Comparison of ENCODE assay signal across 26 mouse cellular contexts in genomic region chr7:99823045-99823663, GRCm38 (mm10). TPM values are rescaled to one million over a fixed set of nuclear protein-coding genes. Genes with fewer than 3 reads are reported as not detected.
DNase-seq lines count a peak whose midpoint lies in the region; ATAC-seq and TF ChIP-seq lines count a peak whose summit lies in the region.
"Had no signal": no experiment of that assay in that cellular context is flagged by ENCODE, and none has a peak within 500 bp of the region (broad histone marks: within the 10 kb centered on the region; RNA-seq: fewer than 3 reads in every experiment).

No protein-coding gene starts in this region.

- H3K4me3 ChIP-seq in heart, embryonic 10.5 days = no peak overlapping the region
- H3K4me3 ChIP-seq in small intestine, adult 2 months (ENCODE audit: low read depth, low read length) = peak overlapping the region; percentile 20
- H3K4me3 ChIP-seq: forebrain, embryonic 13.5 days; left cerebral cortex, adult 2 months; limb, embryonic 12.5 days; megakaryocyte, embryonic 14.5 days had no signal

- intact Hi-C loops in heart, postnatal 10 days (cut with DNase I) = no loop called here

- H3K27ac ChIP-seq in heart, embryonic 10.5 days = peak overlapping the region; percentile 57; the same call in 1 of the 2 replicates
- H3K27ac ChIP-seq in small intestine, adult 2 months (ENCODE audit: insufficient read depth, low read depth, low read length) = peak overlapping the region; percentile 2; the same call in 1 of the 2 replicates
- H3K27ac ChIP-seq: forebrain, embryonic 13.5 days; left cerebral cortex, adult 2 months; limb, embryonic 12.5 days had no signal

- no peak for DNase-seq in heart, embryonic 10.5 days (ENCODE audit: low spot score)
- DNase-seq in heart, postnatal 10 days = no peak
- peak; percentile 23 for DNase-seq in liver
- no peak for DNase-seq in layer of hippocampus, postnatal 10 days (ENCODE audit: low spot score in 2 of 2)
- no peak for DNase-seq in layer of hippocampus, adult 9-11 months
- DNase-seq: adrenal gland, postnatal 10 days; cerebellum, adult 8-10 months; gastrocnemius, postnatal 36 days; kidney, adult 8-10 months; spleen, adult 18-20 months had no signal

- 81% methylated on average over 10 of the region's 10 CpGs for WGBS in heart, embryonic 10.5 days
- WGBS in small intestine, adult 2 months = 87% methylated on average over 10 of the region's 10 CpGs

- H3K4me1 ChIP-seq in heart, embryonic 10.5 days = peaks cover 39% of the 10 kb centered on the region
- H3K4me1 ChIP-seq in small intestine, adult 2 months (ENCODE audit: control insufficient read depth, insufficient read depth, insufficient read length, low read length) = peaks cover 18% of the 10 kb centered on the region; the same call in 1 of the 2 replicates

- TF ChIP-seq POLR2A in small intestine, adult 2 months (IDR thresholded peaks at IDR 0.05; ENCODE audit: low read depth, low read length) = no peak

- H3K27me3 ChIP-seq in heart, embryonic 10.5 days (ENCODE audit: insufficient read depth, poor library complexity, severe bottlenecking) = no peaks in the 10 kb centered on the region
- H3K27me3 ChIP-seq in small intestine, adult 2 months (ENCODE audit: control insufficient read depth, insufficient read depth, low read length) = no peaks in the 10 kb centered on the region
- H3K27me3 ChIP-seq: forebrain, embryonic 13.5 days; limb, embryonic 12.5 days; megakaryocyte, embryonic 14.5 days had no signal

- no peak for TF ChIP-seq CTCF in small intestine, adult 2 months (IDR thresholded peaks at IDR 0.05; ENCODE audit: extremely low read depth, insufficient read length, insufficient replicate concordance, low read depth, low read length)

- peak; percentile 50 for ATAC-seq in CD4-positive, CD25-positive, alpha-beta regulatory T cell, adult 4 months
- ATAC-seq in megakaryocyte, adult 5-6 weeks (ENCODE audit: poor library complexity, severe bottlenecking) = no peak
- ATAC-seq: forebrain, embryonic 13.5 days; hindbrain, embryonic 16.5 days had no signal

- no peaks in the 10 kb centered on the region for H3K9me3 ChIP-seq in heart, embryonic 10.5 days
- H3K9me3 ChIP-seq: forebrain, embryonic 13.5 days; limb, embryonic 12.5 days; megakaryocyte, embryonic 14.5 days had no signal

- peaks cover 7% of the 10 kb centered on the region; the same call in 1 of the 2 replicates for H3K36me3 ChIP-seq in heart, embryonic 10.5 days
- H3K36me3 ChIP-seq in small intestine, adult 2 months (ENCODE audit: control insufficient read depth, insufficient read depth, low read length) = peaks cover 3% of the 10 kb centered on the region; the same call in 1 of the 2 replicates
- H3K36me3 ChIP-seq: limb, embryonic 12.5 days had no signal

RNA-seq across cellular contexts. Expression of gene Neu3, which starts 5.1 kb away (rescaled TPM):
- 3.1 and 3.3 TPM in 2 replicates for polyA plus RNA-seq in heart, embryonic 10.5 days (2016; fragmentation: Nextera tagmentation; extraction: Ambion mirVana)
- total RNA-seq in heart, postnatal 10 days (2021) = 1 to 10 TPM; 4.0 to 4.3 TPM
- polyA plus RNA-seq in CD4-positive, CD25-positive, alpha-beta regulatory T cell, adult 4 months (2017; shearing (Covaris generic)) = 10 to 100 TPM; 27.5 to 34.8 TPM
- polyA plus RNA-seq in small intestine, adult 2 months (2012; rRNA removed) = 0.82 and 1.3 TPM in 2 replicates
- total RNA-seq in layer of hippocampus, postnatal 10 days (2021) = 1 to 10 TPM; 2.4 to 3.7 TPM
- total RNA-seq in megakaryocyte, adult 5-6 weeks (2015) = 0.22 and 1.4 TPM in 2 replicates
- total RNA-seq in megakaryocyte, adult 5-6 weeks (2017) = 1.1 and 1.8 TPM in 2 replicates
- total RNA-seq: monocyte, adult 5-6 weeks had no signal

RNA-seq across cellular contexts. Expression of gene Xrra1, which starts 35.8 kb away (rescaled TPM):
- polyA plus RNA-seq in heart, embryonic 10.5 days (2016; fragmentation: Nextera tagmentation; extraction: Ambion mirVana) = 0.24 and 0.31 TPM in 2 replicates
- total RNA-seq in heart, postnatal 10 days (2021) = under 1 TPM in 1 of 2 experiments, not detected in 1; 0.10 TPM
- polyA plus RNA-seq in CD4-positive, CD25-positive, alpha-beta regulatory T cell, adult 4 months (2017; shearing (Covaris generic)) = under 1 TPM in 1 of 2 experiments, not detected in 1; 0.39 TPM
- polyA plus RNA-seq in small intestine, adult 2 months (2012; rRNA removed) = 0.05 TPM in 1 of 2 replicates, not detected in the other
- total RNA-seq in layer of hippocampus, postnatal 10 days (2021) = 1 to 10 TPM; 1.2 TPM
- 0.11 TPM in 1 of 2 replicates, not detected in the other for total RNA-seq in megakaryocyte, adult 5-6 weeks (2015)
- not detected in 2 replicates for total RNA-seq in megakaryocyte, adult 5-6 weeks (2017)

RNA-seq across cellular contexts. Expression of gene Spcs2, which starts 40.1 kb away (rescaled TPM):
- 241 and 302 TPM in 2 replicates for polyA plus RNA-seq in heart, embryonic 10.5 days (2016; fragmentation: Nextera tagmentation; extraction: Ambion mirVana)
- 10 to 100 TPM; 49.7 to 66.5 TPM for total RNA-seq in heart, postnatal 10 days (2021)
- 100 to 1,000 TPM; 466 to 576 TPM for polyA plus RNA-seq in CD4-positive, CD25-positive, alpha-beta regulatory T cell, adult 4 months (2017; shearing (Covaris generic))
- polyA plus RNA-seq in small intestine, adult 2 months (2012; rRNA removed) = 6.3 and 12.0 TPM in 2 replicates
- 10 to 100 TPM; 90.0 to 96.3 TPM for total RNA-seq in layer of hippocampus, postnatal 10 days (2021)
- 181 and 205 TPM in 2 replicates for total RNA-seq in megakaryocyte, adult 5-6 weeks (2015)
- total RNA-seq in megakaryocyte, adult 5-6 weeks (2017) = 113 and 137 TPM in 2 replicates

RNA-seq across cellular contexts. Expression of gene Olfr521, which starts 59.8 kb away (rescaled TPM):
- polyA plus RNA-seq in heart, embryonic 10.5 days (2016; fragmentation: Nextera tagmentation; extraction: Ambion mirVana) = not detected in 2 replicates
- not detected for total RNA-seq in heart, postnatal 10 days (2021)
- not detected for polyA plus RNA-seq in CD4-positive, CD25-positive, alpha-beta regulatory T cell, adult 4 months (2017; shearing (Covaris generic))
- polyA plus RNA-seq in small intestine, adult 2 months (2012; rRNA removed) = not detected in 2 replicates
- not detected for total RNA-seq in layer of hippocampus, postnatal 10 days (2021)
- total RNA-seq in megakaryocyte, adult 5-6 weeks (2015) = not detected in 2 replicates
- not detected in 2 replicates for total RNA-seq in megakaryocyte, adult 5-6 weeks (2017)
- total RNA-seq: adrenal gland, postnatal 10 days; ES-E14; gastrocnemius, postnatal 36 days; left cerebral cortex, adult 2 months; monocyte, adult 5-6 weeks had no signal
- polyA plus RNA-seq: cortical plate, adult 2 months; embryonic facial prominence, embryonic 14.5 days; forebrain, embryonic 13.5 days; heart, embryonic 16.5 days; hindbrain, embryonic 16.5 days; limb, embryonic 12.5 days; lung, embryonic 16.5 days; neural tube, embryonic 14.5 days; stomach, embryonic 16.5 days had no signal
